Comparison of ENCODE assay signal across 15 mouse cellular contexts in the genomic region with DNA sequence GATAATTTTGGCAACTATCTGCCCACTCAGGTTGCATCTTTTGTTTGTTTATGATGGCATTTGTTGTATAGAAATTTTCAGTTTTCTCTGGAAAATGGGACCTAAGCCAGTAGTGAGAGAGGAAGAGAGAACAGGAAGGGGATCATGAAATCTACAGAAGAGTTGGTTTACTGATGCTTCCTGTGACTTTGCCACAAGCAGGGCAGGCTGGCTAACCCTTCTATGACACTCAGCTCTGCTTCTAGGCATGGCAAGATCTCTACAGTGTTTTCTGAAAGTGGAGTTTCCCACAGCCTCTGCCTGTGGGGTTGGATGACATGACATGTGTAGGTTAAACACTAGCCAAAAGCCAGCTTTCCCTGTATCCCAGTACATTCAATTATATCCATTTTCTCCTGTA.
"Had no signal": no experiment of that assay in that cellular context is flagged by ENCODE, and none has a peak within 500 bp of the region (broad histone marks: within the 10 kb centered on the region; RNA-seq: fewer than 3 reads in every experiment).

No protein-coding gene starts in this region.

- H3K27me3 ChIP-seq: limb, embryonic 13.5 days; liver, embryonic 15.5 days; midbrain, embryonic 15.5 days; neural tube, embryonic 12.5 days had no signal

- H3K4me2 ChIP-seq: limb, embryonic 13.5 days; liver, embryonic 11.5 days; liver, embryonic 15.5 days; lung, embryonic 14.5 days; midbrain, embryonic 11.5 days; midbrain, embryonic 15.5 days; neural tube, embryonic 12.5 days had no signal

- H3K36me3 ChIP-seq: limb, embryonic 13.5 days; liver, embryonic 15.5 days; midbrain, embryonic 15.5 days; neural tube, embryonic 12.5 days had no signal

- H3K9me3 ChIP-seq: limb, embryonic 13.5 days; liver, embryonic 15.5 days; midbrain, embryonic 15.5 days; neural tube, embryonic 12.5 days had no signal

- H3K27ac ChIP-seq: limb, embryonic 13.5 days; liver, embryonic 15.5 days; midbrain, embryonic 15.5 days; neural tube, embryonic 12.5 days had no signal

- H3K4me3 ChIP-seq: limb, embryonic 13.5 days; liver, embryonic 15.5 days; midbrain, embryonic 15.5 days; neural tube, embryonic 12.5 days had no signal

- ATAC-seq: midbrain, embryonic 15.5 days had no signal

- H3K4me1 ChIP-seq: limb, embryonic 13.5 days; liver, embryonic 15.5 days; midbrain, embryonic 15.5 days; neural tube, embryonic 12.5 days had no signal

- H3K9ac ChIP-seq: limb, embryonic 13.5 days; liver, embryonic 15.5 days; lung, embryonic 14.5 days; midbrain, embryonic 15.5 days; neural tube, embryonic 12.5 days had no signal

- DNase-seq: kidney, adult 9 months; kidney, postnatal 10 days; left cerebral cortex, postnatal 4 days; lung, embryonic 14.5 days; lung, postnatal 14 days; right cerebral cortex, postnatal 4 days; spleen, adult 18-20 months; thymus, adult 18-20 months; thymus, postnatal 14 days had no signal
